In genomic region chr19:42817761-42818160, GRCm38 (mm10) we compare ENCODE assay signal across 15 mouse cellular contexts.
"Had no signal": no experiment of that assay in that cellular context is flagged by ENCODE, and none has a peak within 500 bp of the region (broad histone marks: within the 10 kb centered on the region; RNA-seq: fewer than 3 reads in every experiment).

No protein-coding gene starts in this region.

- DNase-seq: lung, adult 18-20 months; lung, embryonic 14.5 days; lung, postnatal 10 days; right cerebral cortex, postnatal 14 days; thymus, adult 2 months; thymus, postnatal 25 days; thymus, postnatal 4 days had no signal

- ATAC-seq: midbrain, embryonic 16.5 days had no signal

- H3K36me3 ChIP-seq: neural tube, embryonic 12.5 days; stomach, embryonic 15.5 days had no signal

- H3K4me2 ChIP-seq: lung, embryonic 14.5 days; midbrain, embryonic 11.5 days; neural tube, embryonic 12.5 days; stomach, embryonic 15.5 days had no signal

- H3K27me3 ChIP-seq: megakaryocyte, embryonic 14.5 days; neural tube, embryonic 12.5 days; stomach, embryonic 15.5 days had no signal

- H3K4me3 ChIP-seq: megakaryocyte, embryonic 14.5 days; neural tube, embryonic 12.5 days; stomach, embryonic 15.5 days had no signal

- H3K4me1 ChIP-seq: neural tube, embryonic 12.5 days; stomach, embryonic 15.5 days had no signal

- H3K27ac ChIP-seq: liver, embryonic 14.5 days; macrophage; neural tube, embryonic 12.5 days; stomach, embryonic 15.5 days; stomach, postnatal 0 days had no signal

- H3K9ac ChIP-seq: liver, embryonic 14.5 days; lung, embryonic 14.5 days; neural tube, embryonic 12.5 days; stomach, embryonic 15.5 days had no signal

- H3K9me3 ChIP-seq: megakaryocyte, embryonic 14.5 days; neural tube, embryonic 12.5 days; stomach, embryonic 15.5 days had no signal
